Mouse (Mus musculus): ENCODE results near the gene Ranbp2.
A peak's percentile ranks its signal among the peaks of the same experiment; 100 is the strongest.

The Ranbp2 gene

GRCm38 (mm10) chr10:58446384-58447279 is at the start of gene Ranbp2:
Gene Ranbp2 (plus strand): TSS chr10:58446920.
- DNase-seq (ENCODE audit: low spot score in 2 of 2): peak; percentile 98 to 99

GRCm38 (mm10) chr10:58398941-58399340 is 47.8 kb upstream of the Ranbp2 start:
- DNase-seq (ENCODE audit: low spot score in 2 of 2): no peak

GRCm38 (mm10) chr10:58401838-58402237 is 44.9 kb upstream of the Ranbp2 start:
- no peak for DNase-seq (ENCODE audit: low spot score in 2 of 2)

DNA sequence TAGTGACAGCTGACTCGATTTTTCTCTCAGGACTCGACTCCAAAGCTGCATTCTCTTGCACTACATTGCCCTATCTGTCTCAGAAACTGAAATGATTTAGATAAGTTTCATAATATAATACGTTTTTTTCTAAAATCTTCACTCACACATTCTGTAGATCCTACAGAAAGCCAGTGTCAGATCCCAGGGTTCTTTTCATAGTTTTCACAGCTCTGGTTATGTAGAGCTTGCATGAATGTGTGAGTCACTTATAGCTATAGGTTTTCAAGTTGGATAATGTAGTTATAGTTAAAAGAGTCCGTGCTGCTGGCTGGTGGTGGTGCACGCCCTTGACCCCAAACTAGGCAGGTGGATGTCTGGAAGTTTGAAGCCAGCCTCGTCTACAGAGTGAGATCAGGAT is 42.1 kb upstream of the Ranbp2 start:
- DNase-seq (ENCODE audit: low spot score in 2 of 2): no peak

GRCm38 (mm10) chr10:58405285-58405948 is 41.3 kb upstream of the Ranbp2 start:
- no peak for DNase-seq (ENCODE audit: low spot score in 2 of 2)

- no peak for DNase-seq (ENCODE audit: low spot score in 2 of 2)
Measured at GRCm38 (mm10) chr10:58405949-58406305, 40.8 kb upstream of the Ranbp2 start.

DNA sequence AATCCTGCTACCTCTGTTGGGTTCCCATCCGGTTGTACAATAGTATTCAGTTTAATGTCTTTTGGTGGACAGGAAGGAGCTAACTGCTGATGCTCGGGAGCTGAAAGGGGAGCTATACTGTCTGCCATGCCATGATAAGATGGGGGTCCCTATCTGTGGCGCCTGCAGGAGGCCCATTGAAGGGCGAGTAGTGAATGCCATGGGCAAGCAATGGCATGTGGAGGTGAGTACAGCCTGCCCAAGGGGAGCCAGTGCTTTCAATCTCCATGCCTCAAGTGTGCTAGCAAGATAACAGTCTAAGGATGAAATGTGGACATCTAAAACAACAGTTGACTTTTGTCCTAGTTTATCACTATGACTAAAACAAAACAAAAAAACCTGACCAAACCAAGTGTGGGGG is 34.4 kb upstream of the Ranbp2 start:
- DNase-seq (ENCODE audit: low spot score in 2 of 2): no peak

GRCm38 (mm10) chr10:58412852-58413251 is 33.9 kb upstream of the Ranbp2 start:
- DNase-seq (ENCODE audit: low spot score in 2 of 2): no peak

- DNase-seq (ENCODE audit: low spot score in 2 of 2): no peak
Measured at GRCm38 (mm10) chr10:58416702-58417101, 30.0 kb upstream of the Ranbp2 start.

GRCm38 (mm10) chr10:58418290-58418971 is 28.3 kb upstream of the Ranbp2 start:
- DNase-seq (ENCODE audit: low spot score in 2 of 2): no peak

- DNase-seq (ENCODE audit: low spot score in 2 of 2): no peak
Measured at GRCm38 (mm10) chr10:58427930-58428329, 18.8 kb upstream of the Ranbp2 start.

- no peak for DNase-seq (ENCODE audit: low spot score in 2 of 2)
Measured at GRCm38 (mm10) chr10:58445850-58446249, 870 bp upstream of the Ranbp2 start.

GRCm38 (mm10) chr10:58447280-58447781 is 611 bp downstream of the Ranbp2 start:
- peak in 1 of 2 experiments; percentile 32 for DNase-seq (ENCODE audit: low spot score in 2 of 2)

- no peak for DNase-seq (ENCODE audit: low spot score in 2 of 2)
Measured at GRCm38 (mm10) chr10:58451575-58451974, 4.9 kb downstream of the Ranbp2 start.

- no peak for DNase-seq (ENCODE audit: low spot score in 2 of 2)
Measured at GRCm38 (mm10) chr10:58452185-58452584, 5.5 kb downstream of the Ranbp2 start.

GRCm38 (mm10) chr10:58459896-58460295 is 13.2 kb downstream of the Ranbp2 start:
- DNase-seq (ENCODE audit: low spot score in 2 of 2): no peak

DNA sequence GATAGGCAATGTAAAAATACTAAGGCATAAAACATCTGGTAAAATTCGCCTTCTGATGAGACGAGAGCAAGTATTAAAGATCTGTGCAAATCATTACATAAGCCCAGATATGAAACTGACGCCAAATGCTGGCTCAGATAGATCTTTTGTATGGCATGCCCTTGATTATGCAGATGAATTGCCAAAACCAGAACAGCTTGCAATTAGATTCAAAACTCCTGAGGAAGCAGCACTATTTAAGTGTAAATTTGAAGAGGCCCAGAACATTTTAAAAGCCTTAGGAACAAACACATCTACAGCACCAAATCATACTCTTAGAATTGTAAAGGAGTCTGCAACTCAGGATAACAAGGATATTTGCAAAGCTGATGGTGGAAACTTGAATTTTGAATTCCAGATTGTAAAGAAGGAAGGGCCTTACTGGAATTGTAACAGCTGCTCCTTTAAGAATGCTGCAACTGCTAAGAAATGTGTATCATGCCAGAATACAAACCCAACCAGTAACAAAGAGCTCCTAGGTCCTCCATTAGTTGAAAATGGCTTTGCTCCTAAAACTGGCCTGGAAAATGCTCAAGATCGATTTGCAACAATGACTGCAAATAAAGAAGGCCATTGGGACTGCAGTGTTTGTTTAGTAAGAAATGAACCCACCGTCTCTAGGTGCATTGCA is 30.5 kb downstream of the Ranbp2 start:
- no peak for DNase-seq (ENCODE audit: low spot score in 2 of 2)

- no peak for DNase-seq (ENCODE audit: low spot score in 2 of 2)
Measured at GRCm38 (mm10) chr10:58478071-58478578, 31.4 kb downstream of the Ranbp2 start.

DNA sequence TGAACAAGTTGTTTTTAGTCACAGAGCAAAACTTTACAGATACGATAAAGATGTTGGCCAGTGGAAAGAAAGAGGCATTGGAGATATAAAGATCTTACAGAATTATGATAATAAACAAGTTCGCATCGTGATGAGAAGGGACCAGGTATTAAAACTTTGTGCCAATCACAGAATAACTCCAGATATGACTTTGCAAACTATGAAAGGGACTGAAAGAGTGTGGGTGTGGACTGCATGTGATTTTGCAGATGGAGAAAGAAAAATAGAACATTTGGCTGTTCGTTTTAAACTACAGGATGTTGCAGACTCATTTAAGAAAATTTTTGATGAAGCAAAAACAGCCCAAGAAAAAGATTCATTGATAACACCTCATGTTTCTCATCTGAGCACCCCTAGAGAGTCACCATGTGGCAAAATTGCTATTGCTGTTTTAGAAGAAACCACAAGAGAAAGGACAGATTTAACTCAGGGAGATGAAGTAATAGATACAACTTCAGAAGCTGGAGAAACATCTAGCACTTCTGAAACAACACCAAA is 33.3 kb downstream of the Ranbp2 start:
- DNase-seq (ENCODE audit: low spot score in 2 of 2): no peak

DNA sequence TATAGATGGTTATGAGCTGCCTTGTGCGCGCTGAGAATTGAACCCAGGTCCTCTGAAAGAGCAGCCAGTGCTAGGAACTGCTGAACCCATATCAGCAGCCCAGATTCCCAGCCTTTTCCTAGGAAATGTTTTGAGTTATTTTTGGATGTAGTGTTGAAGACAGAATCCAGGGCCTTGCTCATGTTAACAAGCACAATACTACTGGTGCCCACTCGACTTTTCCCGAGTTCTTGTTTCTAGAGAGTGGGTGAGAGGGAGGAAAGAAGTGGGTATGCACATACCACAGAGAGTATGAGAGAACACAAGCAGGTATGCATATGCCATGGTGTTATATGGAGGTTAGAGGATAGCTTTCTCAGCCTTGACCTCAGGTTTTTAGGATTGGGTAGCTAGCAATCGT is 44.3 kb downstream of the Ranbp2 start:
- DNase-seq (ENCODE audit: low spot score in 2 of 2): no peak

DNA sequence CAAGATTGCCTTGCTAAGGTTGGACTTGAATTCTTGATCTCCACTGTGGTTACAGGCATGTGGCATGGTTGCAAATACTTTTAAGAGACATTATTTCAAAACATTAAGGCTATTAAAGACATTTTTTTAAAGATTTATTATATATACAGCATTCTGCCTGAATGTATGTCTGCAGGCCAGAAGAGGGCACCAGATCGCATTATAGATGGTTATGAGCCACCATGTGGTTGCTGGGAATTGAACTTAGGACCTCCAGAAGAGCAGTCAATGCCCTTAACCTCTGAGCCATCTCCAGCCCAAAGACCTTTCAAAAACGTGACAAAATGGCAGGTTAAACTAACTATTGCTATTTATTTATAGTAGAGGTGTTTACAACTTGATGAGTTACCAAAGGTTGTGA is 48.9 kb downstream of the Ranbp2 start:
- no peak for DNase-seq (ENCODE audit: low spot score in 2 of 2)
